Mouse (Mus musculus) brain, adult 10 weeks (tissue): ENCODE data around the gene Gm20518. TPM values are rescaled to one million over a fixed set of nuclear protein-coding genes. Genes with fewer than 3 reads are reported as not detected.

Source experiments
- polyA plus RNA-seq: library from polyadenylated mRNA; stranded (reverse); fragments of 350-450 nt; fragmentation: Illumina TruSeq; extraction: RNeasy Lipid Tissue Mini Kit (QIAGEN cat#74804); gene quantifications from one replicate; pipeline ENCODE4 v1.2.3, GENCODE M21; 2015; ENCODE audit warnings: low read depth, low replicate concordance

Gene Gm20518
- 0.61 TPM for polyA plus RNA-seq

GRCm38 (mm10) chr16:17891567-17891959 is at the start of gene Gm20518:
Gene Gm20518, minus strand, starts transcription at chr16:17891671.

DNA sequence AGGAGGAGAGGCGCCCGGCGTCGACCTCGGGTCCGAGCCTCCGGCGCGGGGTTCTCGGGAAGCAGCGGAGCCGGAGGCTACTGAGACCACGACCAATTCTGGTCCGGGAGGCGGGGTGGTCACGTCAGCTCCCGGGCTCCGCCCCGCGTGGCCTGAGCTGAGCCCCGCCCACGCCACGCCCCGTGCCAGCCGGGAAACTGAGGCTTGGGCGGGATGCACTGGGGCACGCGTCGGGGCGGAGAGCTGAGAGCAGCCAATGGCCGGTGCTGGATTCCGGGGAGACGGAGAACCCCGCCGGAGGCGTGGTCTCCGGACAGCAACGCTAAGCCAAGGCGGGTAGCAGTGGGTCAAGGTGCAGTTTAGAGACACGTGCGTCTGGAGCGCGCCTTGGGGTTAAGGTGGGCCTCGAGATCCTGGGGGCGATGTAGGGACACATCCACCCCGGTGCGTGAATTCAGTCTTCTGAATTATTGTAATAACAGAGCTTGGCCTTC is 36.7 kb upstream of the Gm20518 start, which contains the start of gene Slc25a1:
Gene Slc25a1, minus strand, starts transcription at position 133 of the 494 bp plus-strand sequence.

GRCm38 (mm10) chr16:17914307-17915249 is 23.1 kb upstream of the Gm20518 start, which contains the start of gene Gsc2:
Gene Gsc2, minus strand, starts transcription at chr16:17915059.

DNA sequence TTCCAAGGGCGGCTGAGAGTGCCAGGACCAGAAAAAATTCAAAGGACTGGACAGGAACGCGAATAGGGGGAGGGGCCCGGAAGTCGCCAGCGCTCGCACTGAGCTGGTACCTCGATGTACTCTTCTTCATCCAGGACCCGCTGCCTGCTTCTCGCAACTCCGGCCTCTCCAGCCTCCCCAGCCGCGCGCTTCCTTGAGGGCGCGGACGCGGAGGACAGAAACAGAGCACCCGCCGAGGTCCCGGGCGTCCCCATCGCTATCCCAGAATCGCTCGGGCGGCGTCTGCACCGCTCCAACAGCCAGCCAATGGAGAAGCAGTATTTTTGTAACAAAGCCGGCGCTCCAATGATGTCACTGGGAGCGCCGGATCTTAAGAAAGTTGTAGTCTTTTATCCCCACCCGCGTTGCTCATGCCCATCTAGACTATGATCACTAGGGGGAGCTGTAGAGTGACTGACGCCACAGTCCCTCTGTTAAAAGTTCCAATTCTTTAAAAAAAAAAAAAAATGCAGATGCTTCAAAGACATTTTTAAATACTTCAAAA is 19.7 kb upstream of the Gm20518 start, which contains the start of gene Ess2:
Gene Ess2, minus strand, starts transcription at position 297 of the 544 bp plus-strand sequence.

GRCm38 (mm10) chr16:17898462-17898861 is 7.0 kb upstream of the Gm20518 start, which contains the start of the genes Dgcr2 and Tssk2:
Gene Dgcr2, minus strand, starts transcription at chr16:17898562.
Gene Tssk2, plus strand, starts transcription at chr16:17898637.

DNA sequence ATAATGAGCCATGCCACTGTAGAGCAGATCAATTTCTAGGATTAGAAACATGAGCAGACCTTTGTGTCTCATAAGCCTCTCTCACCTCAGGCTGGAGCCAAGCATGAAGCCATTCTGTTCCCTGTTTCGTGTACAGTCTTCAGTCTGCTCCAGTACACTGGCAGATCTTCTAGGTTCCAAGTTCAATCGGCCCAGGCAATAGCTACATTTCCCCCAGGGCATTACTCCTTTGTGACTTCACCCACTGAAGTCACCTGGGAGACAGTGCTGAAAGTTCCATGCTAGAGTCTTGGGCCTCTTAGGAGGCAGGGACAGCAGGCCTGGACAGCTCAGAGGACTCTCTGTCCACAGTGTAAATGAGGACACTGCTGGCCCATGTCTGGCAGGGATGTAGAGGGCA is 2.5 kb upstream of the Gm20518 start, which contains the start of gene Tssk1:
Gene Tssk1, plus strand, starts transcription at position 301 of the 400 bp plus-strand sequence.

GRCm38 (mm10) chr16:17838051-17838450 is 53.4 kb downstream of the Gm20518 start, which contains the start of gene Car15:
Gene Car15, minus strand, starts transcription at chr16:17838364.

DNA sequence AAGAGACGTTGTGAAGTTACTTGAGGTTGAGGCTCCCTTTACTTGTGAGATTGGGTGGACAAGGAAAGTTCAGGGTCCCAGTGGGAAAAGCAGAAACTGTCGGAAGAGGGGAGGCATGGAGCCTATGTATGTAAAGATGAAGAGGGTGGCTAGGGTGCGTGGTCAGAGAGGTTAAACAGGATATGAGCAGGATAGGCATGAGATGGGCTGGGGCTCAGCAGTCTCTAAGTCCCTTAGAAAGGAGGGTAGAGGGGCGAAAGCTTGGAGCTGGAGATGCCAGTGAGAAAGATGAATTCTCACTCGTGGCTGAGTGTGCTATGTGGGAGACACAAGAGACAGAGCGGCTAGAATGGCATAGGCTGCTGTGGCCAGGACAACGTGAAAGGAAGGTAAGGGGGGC is 58.6 kb downstream of the Gm20518 start, which contains the start of gene B830017H08Rik:
Gene B830017H08Rik, plus strand, starts transcription at position 301 of the 400 bp plus-strand sequence.

DNA sequence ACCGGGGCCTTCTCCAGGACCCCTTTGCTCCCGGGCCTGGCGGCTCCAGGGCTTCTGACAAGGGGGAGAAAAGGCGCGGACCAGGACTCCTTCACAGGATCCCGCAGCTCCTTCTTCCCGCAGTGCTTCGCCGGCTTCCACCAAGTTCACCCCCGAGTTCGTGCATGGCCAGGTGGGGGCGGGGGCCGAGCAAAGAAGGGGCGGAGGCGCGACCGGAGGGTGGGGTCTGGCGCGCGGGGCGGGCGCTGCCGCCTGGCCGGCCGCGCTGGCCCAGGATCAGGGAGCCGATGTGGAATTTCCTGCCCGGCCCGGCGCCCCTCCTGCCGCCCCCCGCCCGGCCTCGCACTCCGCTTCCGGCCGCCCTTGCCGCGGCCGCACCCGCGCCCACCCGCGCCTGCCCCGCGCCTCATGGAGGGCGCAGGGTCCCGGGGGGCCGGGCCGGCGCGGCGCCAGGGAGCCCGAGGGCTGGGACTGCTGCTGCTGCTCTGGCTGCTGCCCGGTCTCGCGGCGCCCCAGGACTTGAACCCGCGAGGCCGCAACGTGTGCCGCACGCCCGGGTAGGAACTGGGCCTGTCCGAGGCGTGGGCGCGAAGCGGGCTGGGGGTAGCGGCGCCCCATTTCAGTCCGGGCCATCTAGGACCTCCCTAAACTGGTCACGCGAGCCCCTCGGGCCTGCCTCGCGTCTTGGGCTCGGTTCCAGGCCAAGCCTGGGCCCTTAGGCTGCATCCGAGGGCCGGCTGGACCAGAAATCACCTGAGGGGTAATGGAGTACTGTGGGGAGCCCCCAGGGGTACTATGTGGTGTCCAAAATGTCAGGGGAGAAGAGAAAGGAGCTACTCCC is 94.3 kb downstream of the Gm20518 start, which contains the start of gene Scarf2:
Gene Scarf2, plus strand, starts transcription at position 312 of the 841 bp plus-strand sequence.

Other genes starting within 250 kb of the Gm20518 start
- 29.0 TPM for gene Ccdc74a, start 245.2 kb downstream of the Gm20518 start, polyA plus RNA-seq
- 43.6 TPM for gene Med15, start 158.8 kb downstream of the Gm20518 start, polyA plus RNA-seq
- 87.8 TPM for gene Klhl22, start 132.1 kb downstream of the Gm20518 start, polyA plus RNA-seq
- 2.0 TPM for gene Scarf2, start 94.4 kb downstream of the Gm20518 start, polyA plus RNA-seq
- gene B830017H08Rik, start 58.5 kb downstream of the Gm20518 start, polyA plus RNA-seq: 3.2 TPM
- gene Car15, start 53.3 kb downstream of the Gm20518 start, polyA plus RNA-seq: 8.5 TPM
- gene Tssk1, start 2.6 kb upstream of the Gm20518 start, polyA plus RNA-seq: not detected
- gene Dgcr2, start 6.9 kb upstream of the Gm20518 start, polyA plus RNA-seq: 64.8 TPM
- not detected for gene Tssk2, start 7.0 kb upstream of the Gm20518 start, polyA plus RNA-seq
- 30.4 TPM for gene Ess2, start 19.7 kb upstream of the Gm20518 start, polyA plus RNA-seq
- not detected for gene Gsc2, start 23.4 kb upstream of the Gm20518 start, polyA plus RNA-seq
- gene Slc25a1, start 36.5 kb upstream of the Gm20518 start, polyA plus RNA-seq: 55.0 TPM
- not detected for gene Vpreb2, start 88.8 kb upstream of the Gm20518 start, polyA plus RNA-seq
- 109 TPM for gene Dgcr6, start 161.2 kb upstream of the Gm20518 start, polyA plus RNA-seq
- 34.4 TPM for gene Prodh, start 198.5 kb upstream of the Gm20518 start, polyA plus RNA-seq
- 67.4 TPM for gene Rtn4r, start 236.0 kb upstream of the Gm20518 start, polyA plus RNA-seq